Mouse (Mus musculus) limb, embryonic 13.5 days (tissue): ENCODE measurements around the gene Il7r. TPM values are rescaled to one million over a fixed set of nuclear protein-coding genes. Genes with fewer than 3 reads are reported as not detected.
"Not testable (repeated sequence)": the region's sequence is repeated elsewhere in the genome, so short reads cannot be mapped to it uniquely, and the experiment has no call there.

Source experiments
- ATAC-seq: fragments of 200-750 bp; cut with Nextera tagmentation; 2 replicates; pipeline ENCODE4 v1.8.0; 2017; ENCODE audit warnings: low read depth, moderate number of reproducible peaks, moderate TSS enrichment; ENCODE audit not compliant: low FRiP score
- H3K27ac ChIP-seq: fragments of 300-500 bp; sonication (generic); 2 replicates; pipeline ENCODE4 v1.5.1; 2015; ENCODE audit warnings: inconsistent platforms, mild to moderate bottlenecking, moderate library complexity
- H3K27me3 ChIP-seq: fragments of 300-500 bp; sonication (generic); 2 replicates; pipeline ENCODE4 v1.6.1; 2015; ENCODE audit warnings: mild to moderate bottlenecking, inconsistent platforms
- H3K36me3 ChIP-seq: fragments of 300-500 bp; sonication (generic); 2 replicates; pipeline ENCODE4 v1.6.1; 2015; ENCODE audit warnings: inconsistent platforms, mild to moderate bottlenecking, moderate library complexity
- H3K4me1 ChIP-seq: fragments of 300-500 bp; sonication (generic); 2 replicates; pipeline ENCODE4 v1.6.1; 2015; ENCODE audit warnings: inconsistent platforms
- H3K4me2 ChIP-seq: fragments of 300-500 bp; sonication (generic); replicated peaks from 2 replicates; pipeline ENCODE4 v1.6.1; 2015; ENCODE audit warnings: inconsistent platforms, mild to moderate bottlenecking, moderate library complexity
- H3K4me3 ChIP-seq: fragments of 300-500 bp; sonication (generic); 2 replicates; pipeline ENCODE4 v1.5.1; 2015; ENCODE audit warnings: moderate library complexity, mild to moderate bottlenecking, inconsistent platforms
- H3K9ac ChIP-seq: fragments of 300-500 bp; sonication (generic); 2 replicates; pipeline ENCODE4 v1.6.1; 2015; ENCODE audit warnings: mild to moderate bottlenecking, inconsistent platforms
- H3K9me3 ChIP-seq: fragments of 300-500 bp; sonication (generic); 2 replicates; pipeline ENCODE4 v1.6.1; 2016; ENCODE audit warnings: inconsistent platforms
- WGBS: fragments of 180-500 bp; shearing (Covaris S2); methylation state at CpG from one replicate; pipeline ENCODE4 v1.1.7; 2015; 5-methylcytosine and 5-hydroxymethylcytosine counted together
- polyA plus RNA-seq: library from polyadenylated mRNA; unstranded; fragments of >200 nt; fragmentation: Nextera tagmentation; extraction: Ambion mirVana; gene quantifications from 2 replicates; pipeline ENCODE4 v1.2.1, GENCODE M21; 2015

Gene Il7r
- 0.14 TPM in 1 of 2 replicates, not detected in the other for polyA plus RNA-seq

DNA sequence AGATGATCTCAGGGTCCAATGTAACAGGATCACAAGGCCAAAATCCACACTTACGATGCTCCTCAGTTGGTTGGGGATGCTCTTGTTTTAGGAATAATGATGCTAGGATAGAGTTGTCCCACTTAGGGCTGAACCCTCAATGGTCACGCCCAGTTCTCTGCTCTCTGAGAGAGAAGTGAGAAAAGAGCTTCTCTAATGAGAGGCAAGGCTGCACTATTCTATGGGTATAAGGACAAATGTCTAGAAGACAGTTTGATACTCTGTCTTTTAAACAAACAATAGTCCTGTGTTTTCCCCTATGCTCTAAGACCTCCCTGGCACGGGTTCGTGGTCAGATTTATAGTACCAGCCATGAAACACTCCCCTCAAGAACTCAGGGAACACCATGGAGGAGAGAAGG is at the start of gene Il7r:
TSS of gene Il7r (minus strand) at position 101 of the 400 bp plus-strand sequence.
- no peaks in the 10 kb centered on the region for H3K9me3 ChIP-seq
- H3K27ac ChIP-seq, result no peak within 1 kb of the TSS
- ATAC-seq, result no peak
- no peaks in the 10 kb centered on the region for H3K27me3 ChIP-seq
- no peak within 1 kb of the TSS for H3K4me2 ChIP-seq
- no peak within 1 kb of the TSS for H3K9ac ChIP-seq
- no peaks in the 10 kb centered on the region for H3K36me3 ChIP-seq
- 82% methylated on average over 4 of the region's 4 CpGs for WGBS
- no peak within 1 kb of the TSS for H3K4me3 ChIP-seq
- no peaks in the 10 kb centered on the region for H3K4me1 ChIP-seq

DNA sequence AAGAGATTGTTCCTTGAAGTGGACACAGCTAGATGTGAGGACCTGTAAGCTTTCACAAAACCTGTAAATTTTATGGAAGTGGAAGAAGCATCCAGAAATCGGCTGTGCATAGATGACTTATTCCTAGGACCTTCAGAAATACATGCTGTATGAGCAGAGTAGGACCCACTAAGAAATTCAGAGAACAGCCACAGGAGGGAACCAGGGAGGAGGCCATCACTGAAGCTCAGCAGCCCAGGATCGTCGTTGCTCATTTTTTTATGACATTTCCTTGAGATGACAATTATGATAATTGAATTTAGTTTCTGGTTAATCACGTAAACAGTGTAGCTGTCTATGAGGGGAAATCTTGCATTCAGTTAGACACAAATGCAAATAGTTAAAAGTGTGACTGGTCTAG is 47.3 kb upstream of the Il7r start:
- Histone ChIP-seq H3K27me3 (no peaks in the 10 kb centered on the region), H3K36me3 (no peaks in the 10 kb centered on the region), H3K9me3 (no peaks in the 10 kb centered on the region), H3K27ac (no peak overlapping the region), H3K4me2 (no peak overlapping the region), H3K9ac (no peak overlapping the region), H3K4me1 (no peaks in the 10 kb centered on the region), H3K4me3 (no peak overlapping the region)
- no peak for ATAC-seq
- 80% methylated on average over 4 of the region's 4 CpGs for WGBS

DNA sequence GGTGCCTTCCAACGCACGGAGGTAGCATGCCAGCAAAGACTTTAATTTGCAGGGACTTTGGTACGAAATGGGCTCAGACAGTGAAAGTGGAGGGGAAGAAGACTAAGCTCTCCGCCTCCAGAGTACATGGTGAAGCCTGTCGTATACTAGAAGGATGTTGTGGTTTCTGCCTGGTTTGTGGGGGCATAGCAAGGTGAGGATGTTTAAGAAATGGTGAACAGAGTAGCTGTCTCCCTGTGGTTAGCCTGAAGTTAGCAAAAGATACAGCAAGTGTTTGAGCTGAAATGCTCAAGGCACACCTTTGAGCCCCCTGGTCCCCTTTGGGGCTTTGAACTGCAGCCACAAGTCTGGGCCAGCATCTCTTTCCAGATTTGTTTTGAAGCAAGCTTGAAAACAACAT is 44.8 kb upstream of the Il7r start:
- no peak overlapping the region for H3K9ac ChIP-seq
- H3K27ac ChIP-seq, result no peak overlapping the region
- H3K4me1 ChIP-seq, result no peaks in the 10 kb centered on the region
- no peak for ATAC-seq
- WGBS, result 80% methylated on average over 5 of the region's 5 CpGs
- no peak overlapping the region for H3K4me2 ChIP-seq
- no peak overlapping the region for H3K4me3 ChIP-seq
- H3K9me3 ChIP-seq, result no peaks in the 10 kb centered on the region
- H3K36me3 ChIP-seq, result no peaks in the 10 kb centered on the region
- no peaks in the 10 kb centered on the region for H3K27me3 ChIP-seq

DNA sequence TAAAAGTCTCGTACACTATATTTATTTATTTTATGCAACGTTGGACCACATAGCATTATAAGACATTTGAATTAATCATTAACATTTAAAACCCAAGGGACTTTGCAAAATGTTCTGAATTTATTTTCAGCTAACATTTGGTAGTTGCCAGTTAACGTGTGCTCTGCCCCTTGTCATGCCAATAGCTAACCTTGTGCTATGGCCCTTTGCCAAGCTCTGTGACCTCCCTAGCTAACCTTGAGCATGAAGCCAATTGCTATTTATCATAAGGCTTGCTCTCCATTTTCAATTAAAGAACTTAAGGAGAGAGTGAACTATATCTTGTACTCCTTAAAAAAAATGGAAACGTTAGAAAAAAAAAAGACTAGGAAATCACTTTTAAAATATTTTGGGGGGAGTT is 43.4 kb upstream of the Il7r start:
- H3K4me1 ChIP-seq, result no peaks in the 10 kb centered on the region
- H3K27me3 ChIP-seq, result no peaks in the 10 kb centered on the region
- no peak overlapping the region for H3K4me3 ChIP-seq
- no peaks in the 10 kb centered on the region for H3K9me3 ChIP-seq
- no peaks in the 10 kb centered on the region for H3K36me3 ChIP-seq
- H3K9ac ChIP-seq, result no peak overlapping the region
- 86% methylated on average over 4 of the region's 4 CpGs for WGBS
- no peak overlapping the region for H3K4me2 ChIP-seq
- no peak overlapping the region for H3K27ac ChIP-seq
- ATAC-seq, result no peak

DNA sequence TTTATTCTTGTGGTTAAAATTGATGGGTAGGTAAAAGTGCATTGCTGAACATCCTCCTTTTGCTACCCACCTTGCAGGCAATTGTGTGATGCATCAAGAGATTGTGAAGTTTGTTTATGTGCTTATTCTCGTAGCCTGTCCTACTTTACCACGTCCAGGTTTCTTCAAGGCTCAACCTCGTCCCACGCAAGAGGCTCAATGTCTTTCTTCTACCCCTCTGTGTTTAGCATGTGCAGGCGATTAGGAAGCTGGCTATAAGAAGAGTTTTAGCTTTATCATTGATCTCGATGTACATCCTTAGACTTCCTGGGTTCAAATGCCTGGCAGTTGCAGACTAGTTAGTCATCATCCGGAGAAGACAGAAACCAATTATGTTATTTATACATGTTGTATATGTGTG is 42.7 kb upstream of the Il7r start:
- Histone ChIP-seq H3K36me3 (no peaks in the 10 kb centered on the region), H3K4me2 (no peak overlapping the region), H3K27me3 (no peaks in the 10 kb centered on the region), H3K27ac (no peak overlapping the region), H3K9ac (no peak overlapping the region), H3K4me1 (no peaks in the 10 kb centered on the region), H3K9me3 (no peaks in the 10 kb centered on the region), H3K4me3 (no peak overlapping the region)
- no peak for ATAC-seq
- WGBS, result 86% methylated on average over 7 of the region's 7 CpGs

DNA sequence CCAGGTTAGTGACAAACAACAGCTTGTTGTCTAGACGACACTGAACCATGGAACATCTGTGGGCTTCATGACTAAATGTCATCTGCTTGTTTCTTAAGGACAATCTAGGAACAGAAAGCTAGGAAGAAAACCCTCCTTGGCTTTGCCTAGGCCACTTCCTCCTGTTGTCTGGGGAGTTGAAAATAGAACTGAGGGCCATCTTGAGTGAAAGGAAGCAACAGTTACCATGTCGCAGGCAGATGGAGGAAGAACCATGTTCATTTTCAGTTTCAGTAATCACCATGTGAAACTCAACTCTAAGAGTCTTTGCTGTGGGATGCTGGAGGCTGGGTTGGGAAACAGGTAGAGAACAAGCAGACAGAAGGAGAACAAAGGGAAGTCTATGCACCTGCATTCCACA is 41.9 kb upstream of the Il7r start:
- ATAC-seq, result no peak
- Histone ChIP-seq H3K4me2 (no peak overlapping the region), H3K27ac (no peak overlapping the region), H3K4me1 (no peaks in the 10 kb centered on the region), H3K4me3 (no peak overlapping the region), H3K27me3 (no peaks in the 10 kb centered on the region), H3K9ac (no peak overlapping the region), H3K9me3 (no peaks in the 10 kb centered on the region), H3K36me3 (no peaks in the 10 kb centered on the region)
- WGBS, result 86% methylated on average over 2 of the region's 2 CpGs

DNA sequence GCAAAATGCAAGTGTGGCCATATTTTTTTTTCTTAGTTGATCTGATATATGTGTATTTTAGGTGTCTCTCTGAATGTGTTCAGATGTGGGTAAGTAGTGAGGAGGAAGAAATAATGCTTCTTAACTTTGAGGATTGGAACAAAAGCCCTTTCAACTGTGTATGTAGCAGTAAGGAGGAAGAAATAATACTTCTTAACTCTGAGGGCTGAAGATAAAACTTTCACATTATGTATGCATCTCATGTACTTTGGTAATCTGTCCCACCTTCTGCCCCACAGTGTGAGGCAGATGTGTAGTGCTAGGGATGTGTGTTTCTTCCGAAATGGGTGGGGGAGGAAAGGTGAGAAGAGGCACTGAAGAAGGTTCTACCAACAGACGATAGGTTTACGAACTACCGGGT is 37.3 kb upstream of the Il7r start:
- WGBS, result 92% methylated on average over 4 of the region's 4 CpGs
- Histone ChIP-seq H3K4me2 (no peak overlapping the region), H3K36me3 (no peaks in the 10 kb centered on the region), H3K27ac (no peak overlapping the region), H3K9me3 (no peaks in the 10 kb centered on the region), H3K4me1 (no peaks in the 10 kb centered on the region), H3K4me3 (no peak overlapping the region), H3K27me3 (no peaks in the 10 kb centered on the region), H3K9ac (no peak overlapping the region)
- ATAC-seq, result no peak

DNA sequence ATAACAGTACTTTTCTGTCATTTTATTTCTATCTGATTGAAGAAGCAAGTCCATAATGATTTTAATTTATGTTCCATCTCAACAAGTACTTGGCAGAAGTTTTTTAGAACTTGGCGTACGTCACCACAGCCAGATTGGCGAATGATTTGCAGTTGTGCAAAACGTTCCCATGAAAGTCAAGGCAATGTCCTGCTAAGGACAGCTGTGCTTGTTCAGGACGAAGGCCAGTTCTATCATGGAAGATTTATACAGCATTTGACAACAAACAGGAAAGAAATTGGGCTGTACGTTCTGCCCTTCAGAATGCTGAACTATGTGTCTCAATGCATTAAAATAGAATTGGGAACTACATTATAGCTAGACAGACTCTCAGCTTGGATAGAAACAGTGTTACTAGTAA is 35.4 kb upstream of the Il7r start:
- no peaks in the 10 kb centered on the region for H3K4me1 ChIP-seq
- 75% methylated on average over 6 of the region's 6 CpGs for WGBS
- H3K36me3 ChIP-seq, result no peaks in the 10 kb centered on the region
- no peak for ATAC-seq
- H3K27me3 ChIP-seq, result no peaks in the 10 kb centered on the region
- H3K27ac ChIP-seq, result no peak overlapping the region
- no peak overlapping the region for H3K9ac ChIP-seq
- no peak overlapping the region for H3K4me2 ChIP-seq
- no peak overlapping the region for H3K4me3 ChIP-seq
- H3K9me3 ChIP-seq, result no peaks in the 10 kb centered on the region

DNA sequence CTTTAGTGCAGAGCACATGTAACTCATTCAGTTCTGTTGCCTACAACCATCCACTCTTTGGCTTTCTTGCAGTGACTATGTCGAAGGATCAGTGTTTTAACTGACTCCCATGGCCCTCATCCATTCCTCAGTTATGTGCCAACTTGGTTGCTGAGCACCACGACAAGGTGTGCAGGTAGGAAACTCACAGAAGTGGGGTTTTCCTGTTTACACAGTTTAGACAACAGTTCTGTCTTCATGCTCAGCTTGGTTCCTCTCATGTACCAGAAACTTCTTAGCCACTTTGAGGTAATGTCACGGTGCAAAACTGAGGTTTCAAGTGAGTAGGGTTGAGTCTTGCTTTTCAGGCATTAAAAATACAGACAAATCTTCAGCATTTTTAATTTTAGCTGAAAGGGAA is 34.2 kb upstream of the Il7r start:
- Histone ChIP-seq H3K4me1 (no peaks in the 10 kb centered on the region), H3K9me3 (no peaks in the 10 kb centered on the region), H3K4me3 (no peak overlapping the region), H3K4me2 (no peak overlapping the region), H3K27me3 (no peaks in the 10 kb centered on the region), H3K9ac (no peak overlapping the region), H3K27ac (no peak overlapping the region), H3K36me3 (no peaks in the 10 kb centered on the region)
- ATAC-seq, result no peak
- 82% methylated on average over 3 of the region's 3 CpGs for WGBS

DNA sequence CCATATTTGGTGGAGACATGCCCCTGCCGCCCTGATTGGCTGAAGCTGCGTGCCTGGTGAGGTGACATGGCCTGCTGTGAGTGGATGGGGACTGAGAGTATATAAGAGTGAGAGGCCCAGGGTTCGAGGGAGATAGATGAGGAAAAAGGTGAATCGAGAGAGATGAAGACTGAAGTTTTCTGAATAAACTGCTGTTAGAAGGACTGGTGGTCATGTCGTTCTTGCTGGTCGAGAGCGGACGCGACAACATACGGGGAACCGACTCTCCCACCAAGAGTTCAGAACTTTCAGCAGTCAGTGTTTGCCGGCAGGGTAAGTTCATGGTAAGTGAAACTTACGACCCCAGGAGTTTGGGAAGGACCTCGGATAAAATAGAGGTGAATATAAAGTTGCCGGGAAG is 27.3 kb upstream of the Il7r start:
- H3K4me2 ChIP-seq, H3K36me3 ChIP-seq, H3K4me1 ChIP-seq, H3K9ac ChIP-seq, H3K9me3 ChIP-seq, H3K27me3 ChIP-seq, H3K27ac ChIP-seq, ATAC-seq, H3K4me3 ChIP-seq: not testable (repeated sequence)
- 89% methylated on average over 15 of the region's 15 CpGs for WGBS

DNA sequence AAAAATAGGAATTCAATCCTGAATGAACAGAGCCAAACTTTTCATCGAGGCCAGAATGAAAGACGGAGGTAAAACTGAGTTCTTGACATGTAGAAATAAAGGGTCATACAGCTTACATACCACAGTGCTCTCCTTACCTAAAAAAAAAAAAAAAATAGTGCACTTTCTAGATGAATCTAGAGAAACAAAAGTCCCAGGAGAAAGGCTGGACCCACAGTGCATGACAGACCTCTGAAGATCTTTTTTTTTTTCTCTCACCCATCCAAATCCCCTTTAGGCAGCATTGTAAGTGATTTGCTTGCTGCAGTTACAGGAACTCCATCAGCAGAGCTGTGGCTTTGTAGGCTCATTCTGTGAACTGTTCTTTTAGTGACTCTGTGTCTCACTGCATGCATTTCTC is 19.0 kb upstream of the Il7r start:
- Histone ChIP-seq H3K27ac (no peak overlapping the region), H3K9me3 (no peaks in the 10 kb centered on the region), H3K4me3 (no peak overlapping the region), H3K9ac (no peak overlapping the region), H3K36me3 (no peaks in the 10 kb centered on the region), H3K4me2 (no peak overlapping the region), H3K4me1 (no peaks in the 10 kb centered on the region), H3K27me3 (no peaks in the 10 kb centered on the region)
- no peak for ATAC-seq
- 90% methylated on average over 2 of the region's 2 CpGs for WGBS

DNA sequence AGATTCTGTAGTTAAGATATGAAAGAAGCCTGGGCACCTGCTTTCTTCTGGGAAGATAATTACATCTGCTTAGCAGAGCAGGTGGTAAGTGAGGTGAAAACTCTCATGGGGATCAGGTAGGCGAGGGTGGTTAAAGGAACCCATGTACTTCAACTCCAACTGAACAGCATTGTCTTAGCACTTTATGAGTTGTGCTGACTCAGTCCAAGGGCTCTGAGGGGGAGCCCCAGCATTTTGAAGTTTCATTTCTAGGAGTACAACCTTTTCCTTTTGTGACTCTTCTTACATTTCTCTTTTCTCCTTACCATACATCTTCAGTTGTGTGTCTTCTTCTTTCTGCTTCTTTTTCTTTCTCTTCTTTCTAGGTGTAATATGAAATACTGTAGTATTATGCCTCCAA is 5.2 kb upstream of the Il7r start:
- H3K4me1 ChIP-seq, result no peaks in the 10 kb centered on the region
- H3K27me3 ChIP-seq, result no peaks in the 10 kb centered on the region
- no peaks in the 10 kb centered on the region for H3K9me3 ChIP-seq
- no peaks in the 10 kb centered on the region for H3K36me3 ChIP-seq
- no peak overlapping the region for H3K27ac ChIP-seq
- no peak overlapping the region for H3K9ac ChIP-seq
- WGBS, result 86% methylated on average over 1 of the region's 1 CpGs
- ATAC-seq, result no peak
- H3K4me3 ChIP-seq, result no peak overlapping the region
- no peak overlapping the region for H3K4me2 ChIP-seq

DNA sequence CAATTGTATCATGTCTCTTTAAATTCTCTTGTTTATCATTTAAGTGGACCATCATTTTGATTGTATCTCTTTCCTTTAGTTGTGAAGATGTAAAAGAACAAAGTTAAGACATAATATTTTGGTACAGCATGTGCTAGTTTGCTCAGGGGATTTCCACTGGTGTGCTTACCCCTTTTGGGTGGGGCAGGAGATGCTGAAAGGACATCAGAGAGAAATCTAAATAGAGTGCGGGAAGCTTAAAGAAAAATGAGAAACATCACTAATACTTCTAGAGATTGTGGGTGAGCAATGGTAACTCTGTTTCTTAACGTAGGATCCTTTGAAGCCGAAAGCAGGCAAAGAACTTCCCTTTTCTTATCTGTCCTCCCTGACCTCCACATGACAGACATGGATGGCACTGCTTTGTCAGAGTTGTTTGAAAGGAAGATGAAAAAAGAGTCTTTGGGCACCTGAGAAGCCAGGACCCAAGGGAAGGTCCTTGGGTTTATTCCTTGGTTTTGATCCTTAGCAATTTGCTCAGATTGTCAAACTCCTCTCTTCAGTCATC is 3.5 kb upstream of the Il7r start:
- Histone ChIP-seq H3K36me3 (no peaks in the 10 kb centered on the region), H3K27me3 (no peaks in the 10 kb centered on the region), H3K4me3 (no peak overlapping the region), H3K4me2 (no peak overlapping the region), H3K27ac (no peak overlapping the region), H3K4me1 (no peaks in the 10 kb centered on the region), H3K9ac (no peak overlapping the region), H3K9me3 (no peaks in the 10 kb centered on the region)
- no peak for ATAC-seq
- WGBS, result 90% methylated on average over 3 of the region's 3 CpGs
